Mouse (Mus musculus): ENCODE results near the gene Olfr1457.

Gene Olfr1457

DNA sequence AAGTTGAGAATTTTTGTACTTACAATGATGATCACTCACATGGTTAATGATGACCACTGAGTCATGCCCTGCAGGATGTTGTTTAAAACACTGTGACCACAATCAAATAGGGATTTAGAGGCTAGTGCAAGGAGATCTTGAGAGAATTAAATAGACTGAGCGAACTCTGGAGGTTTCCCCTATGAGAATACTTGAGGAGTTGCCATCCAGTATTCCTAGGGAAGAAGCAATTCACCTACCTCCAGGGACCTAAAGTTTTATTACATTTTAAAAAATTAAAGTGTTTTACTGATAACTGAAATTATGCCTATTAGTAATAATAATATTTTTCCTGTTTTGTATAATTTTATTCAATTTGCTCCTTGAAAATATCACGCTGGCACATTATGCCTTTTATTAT, at the start of gene Olfr1457:
Olfr1457 (minus strand) TSS at position 101 of the 400 bp plus-strand sequence.
- CTCF ChIA-PET: no interaction called here
- POLR2A ChIA-PET: no interaction called here

DNA sequence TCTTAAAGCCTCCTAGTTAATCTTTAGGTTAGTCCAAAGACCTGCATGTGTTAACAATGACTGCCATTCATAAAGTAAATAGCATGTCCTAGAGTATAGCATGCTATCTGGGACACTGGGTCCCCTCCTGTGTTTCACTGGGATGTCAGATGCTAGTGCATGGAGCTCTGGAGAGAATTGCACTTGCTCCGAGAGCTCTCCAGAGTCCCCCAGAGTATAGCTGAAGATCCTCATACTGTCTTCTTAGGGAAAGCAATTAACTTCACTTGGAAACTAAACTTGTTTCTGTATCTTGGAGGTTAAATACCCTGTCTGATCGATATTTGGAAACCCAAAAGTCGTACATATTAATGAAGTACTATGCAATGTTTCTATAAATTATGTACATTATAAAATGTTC, 9.0 kb upstream of the Olfr1457 start, which contains the start of gene Olfr1458:
Olfr1458 (minus strand) TSS at position 101 of the 400 bp plus-strand sequence.
- ChIA-PET CTCF (interaction anchor here in 1 of 4 experiments (0.5 kb wide), 1 partner anchor 777 kb away, joined by 4 read pairs; no protein-coding TSS in a partner anchor), POLR2A (no interaction called here)

DNA sequence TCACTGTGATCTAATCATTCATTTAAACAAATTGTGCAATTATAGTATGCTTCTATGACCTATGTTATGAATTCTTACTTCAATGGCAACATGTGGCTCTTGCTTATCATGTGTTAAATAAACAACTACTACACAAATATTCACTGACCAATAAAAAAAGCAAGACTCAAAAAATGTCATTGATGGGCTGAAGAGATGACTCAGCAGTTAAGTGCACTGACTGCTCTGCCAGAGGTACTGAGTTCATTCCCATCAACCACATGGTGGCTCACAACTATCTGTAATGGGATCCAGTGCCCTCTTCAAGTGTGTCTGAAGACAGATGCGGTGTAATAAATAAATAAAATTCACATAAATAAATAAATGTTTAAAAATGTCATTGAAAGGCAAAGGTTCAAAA, 3.8 kb downstream of the Olfr1457 start:
- POLR2A ChIA-PET: no interaction called here
- CTCF ChIA-PET: no interaction called here

DNA sequence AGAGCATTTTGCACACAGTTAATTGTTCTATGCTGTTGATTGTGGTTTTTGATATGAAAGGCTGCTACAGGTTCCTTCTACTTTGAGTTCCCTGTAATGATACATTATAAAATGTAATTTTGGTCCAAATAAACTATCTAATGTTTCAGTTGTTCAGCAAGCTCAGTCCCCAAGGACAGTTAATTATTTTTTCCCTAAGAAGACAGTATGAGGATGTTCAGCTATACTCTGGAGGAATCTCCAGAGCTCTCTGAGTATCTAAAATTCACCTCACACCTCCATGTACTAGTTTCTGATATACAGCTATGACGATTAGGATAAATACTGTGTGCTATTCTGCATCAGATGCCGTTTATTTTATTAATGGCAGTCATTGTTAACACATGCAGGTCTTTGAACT, 37.4 kb downstream of the Olfr1457 start, which contains the start of gene Olfr1454:
Olfr1454 (plus strand) TSS at position 301 of the 400 bp plus-strand sequence.
- ChIA-PET CTCF (no interaction called here), POLR2A (no interaction called here)

All from embryonic stem cell, embryonic (primary cell).